ENCODE assay signal across 1 mouse cellular context in genomic region chr7:45716952-45717917, GRCm38 (mm10).
TF ChIP-seq lines count a peak whose summit lies in the region.

No protein-coding gene starts in this region.

TF ChIP-seq in CH12.LX, 34 proteins besides CTCF, POLR2A, EP300 and RAD21:
- no peak for TF ChIP-seq HCFC1 (IDR thresholded peaks at IDR 0.05; ENCODE audit: low read depth, low read length)
- TF ChIP-seq ZNF384 (IDR thresholded peaks at IDR 0.05; ENCODE audit: low read depth, low read length): no peak
- TF ChIP-seq PAX5 (IDR thresholded peaks at IDR 0.05; ENCODE audit: low read length): no peak
- TF ChIP-seq MAX (IDR thresholded peaks at IDR 0.05; ENCODE audit: low read length): no peak
TF ChIP-seq in CH12.LX: peak in this region for 0.
